Mouse (Mus musculus) thymus, postnatal 36 days (tissue): ENCODE data around the gene Zfp382.
"Not testable (repeated sequence)": the region's sequence is repeated elsewhere in the genome, so short reads cannot be mapped to it uniquely, and the experiment has no call there.

Source experiments
- DNase-seq, 2 experiments: peaks; one replicate each; pipeline ENCODE4 v3.0.0; 2022; ENCODE audit warnings: mixed read lengths in 2 of 2

The Zfp382 gene

DNA sequence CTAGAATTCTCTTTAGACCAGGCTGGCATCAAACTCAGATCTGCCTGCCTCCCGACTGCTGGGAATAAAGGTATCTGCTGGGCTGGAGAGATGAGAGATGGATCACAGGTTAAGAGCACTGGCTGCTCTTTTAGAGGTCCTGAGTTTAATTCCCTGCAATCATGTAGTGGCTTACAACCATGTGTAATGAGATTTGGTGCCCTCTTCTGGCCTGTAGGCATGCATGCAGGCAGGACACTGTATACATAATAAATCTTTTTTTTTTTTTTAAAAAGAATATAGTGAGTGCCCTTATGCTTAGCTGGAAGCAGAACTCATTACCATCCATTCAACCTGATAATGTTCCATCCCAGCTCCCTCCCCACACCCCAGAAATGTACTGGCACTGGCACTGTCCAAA lies 32.3 kb downstream of the Zfp382 start:
- DNase-seq, result no peak

DNA sequence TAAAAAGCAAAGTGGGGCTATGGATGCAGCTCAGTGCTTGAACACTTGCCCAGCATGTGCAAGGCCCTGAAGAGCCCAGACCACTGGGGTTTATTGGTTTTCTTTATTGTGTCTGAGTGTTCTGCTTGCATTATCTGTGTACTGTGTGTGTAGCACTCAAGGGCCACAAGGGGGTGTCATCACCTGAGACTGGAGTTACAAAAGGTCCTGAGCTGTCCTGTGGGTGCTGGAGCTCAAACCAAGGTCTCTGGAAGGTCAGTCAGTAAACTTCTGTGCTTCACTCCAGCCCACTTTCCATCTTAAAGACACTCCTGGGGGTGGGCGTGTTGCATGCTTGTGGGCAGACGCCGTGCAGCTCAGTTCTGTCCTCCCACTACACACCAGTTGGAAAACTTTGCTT lies 33.8 kb downstream of the Zfp382 start:
- DNase-seq, result no peak

DNA sequence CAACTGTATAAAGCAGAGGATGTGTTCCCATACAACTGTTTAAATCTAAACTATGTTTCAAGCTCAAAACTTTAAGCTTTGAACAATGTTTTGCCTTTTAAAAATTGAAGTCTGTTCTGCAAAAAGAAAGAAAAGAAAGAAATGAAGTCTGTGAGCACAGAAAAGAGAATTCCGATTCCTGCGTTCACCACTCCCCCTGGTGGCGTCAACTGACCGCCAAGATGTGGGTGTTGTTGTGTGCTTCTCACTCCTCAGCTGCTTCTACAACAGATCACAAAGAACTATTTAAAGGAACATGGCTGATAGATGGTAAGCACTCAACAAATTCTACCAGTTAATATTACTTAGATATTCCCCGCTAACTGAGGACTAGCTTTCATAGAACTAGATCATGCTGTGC lies 41.4 kb downstream of the Zfp382 start:
- no peak for DNase-seq

DNA sequence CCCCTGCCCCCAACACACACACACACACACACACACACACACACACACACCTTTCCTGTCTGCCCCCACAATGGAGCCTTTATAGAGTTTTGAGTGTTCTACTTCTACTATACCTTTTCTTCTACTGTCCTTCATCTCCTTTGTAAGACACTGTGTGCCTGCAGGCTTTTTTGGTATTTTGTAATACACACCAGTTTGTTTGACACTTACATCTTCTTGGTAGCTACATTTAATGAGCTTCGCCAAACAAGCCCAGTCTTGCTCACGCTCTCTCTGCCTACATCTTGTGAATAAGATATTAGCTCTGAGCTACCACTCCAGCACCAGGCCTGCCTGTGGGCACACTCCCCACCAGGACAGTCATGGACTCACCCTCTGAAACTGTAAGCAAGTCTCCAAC lies 43.0 kb downstream of the Zfp382 start:
- no peak for DNase-seq

DNA sequence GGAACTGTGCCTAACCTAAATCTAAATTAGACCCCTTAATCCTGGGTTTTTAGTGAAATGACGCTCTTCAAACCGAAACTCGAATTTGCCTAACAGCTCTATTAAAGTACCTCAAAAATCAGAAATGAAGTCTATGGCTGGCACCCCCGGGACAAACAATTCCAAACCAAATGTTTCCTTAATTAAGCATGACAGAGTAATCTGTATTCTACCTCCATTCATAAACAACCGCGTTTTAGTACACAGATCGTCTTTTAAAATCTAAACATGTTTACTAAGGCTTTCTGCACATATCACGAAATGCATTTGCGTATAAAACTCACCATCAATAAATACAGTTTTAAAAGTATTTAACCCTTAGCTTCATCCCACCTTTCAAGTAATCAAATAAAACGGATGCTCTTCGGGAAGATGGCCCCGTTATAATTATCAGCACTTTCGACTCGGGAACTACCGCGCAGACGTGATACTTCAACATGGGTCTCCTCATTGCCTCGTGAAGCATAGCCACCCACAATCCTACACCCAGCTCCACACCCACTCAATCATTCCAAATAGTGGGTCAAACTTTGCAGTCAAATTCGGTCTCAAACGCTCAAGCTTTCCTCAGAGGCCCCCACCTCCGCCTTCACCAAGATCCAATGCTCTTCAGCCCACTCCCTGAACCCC lies 47.3 kb downstream of the Zfp382 start:
- no peak for DNase-seq

DNA sequence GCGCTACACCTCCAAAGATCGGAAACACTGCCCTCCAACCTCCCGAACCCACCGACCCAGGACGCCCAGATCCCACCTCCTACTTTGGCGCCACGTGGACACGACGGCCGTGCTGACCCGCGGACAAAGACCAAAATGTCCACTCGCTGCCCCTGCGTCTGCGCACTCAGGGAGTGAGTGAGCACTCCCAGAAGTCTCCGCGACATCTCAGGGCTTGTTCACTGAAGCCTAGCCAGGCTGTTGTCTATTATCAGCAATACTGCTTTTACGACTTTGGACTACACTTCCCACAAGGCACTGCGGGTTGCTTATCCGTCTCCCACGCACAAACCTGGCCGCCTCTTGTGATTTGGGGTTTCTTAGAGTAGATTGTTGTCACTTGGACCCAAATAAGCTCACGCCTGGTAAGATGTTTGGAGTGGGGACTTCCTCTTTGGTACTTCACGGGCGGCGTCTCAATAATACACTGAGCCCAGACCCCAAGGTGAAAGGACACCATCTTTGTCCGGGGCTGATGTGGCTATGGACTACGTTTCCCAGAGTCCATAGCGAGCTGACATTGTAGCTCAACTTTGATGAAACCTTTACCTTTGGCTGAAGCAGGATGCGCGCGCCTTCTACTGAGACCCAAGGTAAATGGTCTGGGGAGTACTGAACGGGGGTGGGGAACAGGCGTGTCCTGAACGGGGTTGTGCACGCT lies 48.0 kb downstream of the Zfp382 start, which contains the start of gene Zfp146:
Gene Zfp146, minus strand, starts transcription at position 168 of the 700 bp plus-strand sequence.
- peak; percentile 85 to 89 for DNase-seq

DNA sequence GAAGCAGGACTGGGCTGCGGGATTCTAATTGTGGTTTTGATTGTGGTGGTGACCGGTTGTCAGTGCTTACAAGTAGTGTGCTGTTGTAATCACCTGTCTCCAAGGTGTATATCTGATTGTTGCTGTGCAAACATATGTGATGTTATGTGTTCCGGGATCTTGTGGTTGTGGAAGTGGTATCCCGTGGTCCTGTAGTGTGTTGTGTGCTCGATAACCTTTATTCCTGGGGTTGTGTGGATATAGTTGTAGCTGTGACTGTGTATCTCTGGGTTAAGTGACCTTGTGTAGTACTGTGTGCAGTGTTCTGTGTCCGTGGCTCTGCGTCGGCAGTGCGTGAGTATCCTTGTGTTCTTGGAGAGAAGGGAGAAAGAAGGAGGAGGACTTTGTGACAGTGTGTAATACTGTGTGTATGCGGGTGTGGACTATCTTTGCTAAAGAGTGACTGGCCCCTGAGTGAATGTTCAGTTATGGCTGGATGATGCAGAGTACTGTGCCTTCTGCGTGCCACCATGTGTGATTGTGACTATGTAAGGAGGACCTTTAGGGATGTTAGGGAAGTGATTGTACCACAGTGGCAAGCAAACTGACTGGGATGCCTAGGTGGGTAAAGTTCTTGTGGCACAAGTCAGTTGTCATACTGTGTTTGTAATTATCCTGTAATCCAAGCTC lies 48.7 kb downstream of the Zfp382 start:
- DNase-seq, result no peak

DNA sequence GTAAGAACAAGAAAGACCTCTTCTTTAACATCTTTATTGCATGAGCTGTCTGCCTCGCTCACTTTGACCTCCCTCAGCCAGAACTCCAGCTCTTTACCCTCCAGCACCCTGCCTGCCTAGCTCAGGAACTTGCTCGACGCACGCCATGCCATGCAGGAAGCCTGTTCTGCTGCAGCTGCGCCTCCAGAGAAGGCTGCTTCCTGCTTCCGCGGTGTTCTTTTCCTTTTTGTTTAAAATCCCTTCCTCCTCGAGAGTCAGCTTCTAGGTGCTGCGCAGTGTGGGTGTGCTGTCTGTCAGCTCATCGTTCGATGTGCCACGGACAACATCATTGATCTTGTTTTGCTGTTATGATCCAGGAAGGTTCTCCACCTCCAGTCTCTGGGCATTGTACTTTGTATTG lies 54.7 kb downstream of the Zfp382 start:
- peak; percentile 31 to 48 for DNase-seq

DNA sequence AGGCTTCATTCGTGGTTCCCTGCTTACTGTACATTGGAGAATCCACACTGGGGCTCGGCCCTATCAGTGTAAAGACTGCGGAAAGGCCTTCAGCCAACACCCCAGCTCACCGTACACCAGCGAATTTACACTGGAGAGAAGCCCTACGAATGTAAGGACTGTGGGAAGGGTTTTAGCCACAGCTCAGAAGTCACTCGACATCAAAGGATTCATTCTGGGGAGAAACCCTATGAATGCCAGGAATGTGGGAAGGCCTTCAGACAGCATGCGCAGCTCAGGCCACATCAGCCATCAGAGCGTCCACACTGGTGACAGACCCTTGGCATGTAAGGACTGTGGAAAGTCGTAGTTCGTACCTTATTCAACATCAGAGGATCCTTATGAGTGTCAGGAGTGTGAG lies 56.5 kb downstream of the Zfp382 start:
- DNase-seq, result no peak

DNA sequence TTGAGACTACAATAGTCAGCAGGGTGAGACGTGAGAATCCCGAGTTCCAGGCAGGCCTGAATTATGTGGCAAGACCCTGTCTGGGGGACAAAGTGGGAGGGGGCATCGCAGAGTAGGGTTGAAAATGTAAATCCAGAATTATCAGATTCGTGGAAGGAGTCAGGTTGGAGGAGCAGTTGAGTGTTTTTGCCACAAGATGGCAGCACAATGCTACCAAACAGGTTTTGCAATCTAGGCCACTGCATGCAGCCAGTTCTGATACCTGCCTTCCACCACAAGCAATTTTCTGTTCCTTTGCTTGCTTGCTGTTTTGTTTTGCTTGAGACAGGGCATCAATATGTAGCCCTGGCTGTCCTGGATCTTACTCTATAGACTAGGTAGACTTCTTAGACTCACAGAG lies 59.6 kb downstream of the Zfp382 start:
- peak; percentile 62 to 66 for DNase-seq

DNA sequence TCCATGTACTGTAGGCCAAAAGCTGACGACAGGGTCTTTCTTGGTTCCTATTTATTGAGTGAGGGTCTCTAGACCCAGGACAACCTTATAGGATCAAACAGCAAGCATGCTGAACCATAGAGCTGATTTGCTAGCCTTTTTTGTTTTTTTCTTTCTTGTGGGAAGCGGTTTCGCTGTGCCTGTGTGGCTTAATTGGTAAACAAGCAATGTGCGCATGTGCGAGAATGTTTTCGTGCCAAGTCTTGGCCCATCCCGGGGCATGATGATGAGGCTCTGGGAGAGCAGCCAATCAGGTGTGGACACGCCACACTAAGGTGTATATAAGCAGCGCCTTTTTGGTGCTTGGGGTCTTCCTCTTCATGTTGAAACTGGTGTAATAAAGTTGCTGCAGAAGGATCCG lies 60.2 kb downstream of the Zfp382 start:
- not testable (repeated sequence) for DNase-seq

DNA sequence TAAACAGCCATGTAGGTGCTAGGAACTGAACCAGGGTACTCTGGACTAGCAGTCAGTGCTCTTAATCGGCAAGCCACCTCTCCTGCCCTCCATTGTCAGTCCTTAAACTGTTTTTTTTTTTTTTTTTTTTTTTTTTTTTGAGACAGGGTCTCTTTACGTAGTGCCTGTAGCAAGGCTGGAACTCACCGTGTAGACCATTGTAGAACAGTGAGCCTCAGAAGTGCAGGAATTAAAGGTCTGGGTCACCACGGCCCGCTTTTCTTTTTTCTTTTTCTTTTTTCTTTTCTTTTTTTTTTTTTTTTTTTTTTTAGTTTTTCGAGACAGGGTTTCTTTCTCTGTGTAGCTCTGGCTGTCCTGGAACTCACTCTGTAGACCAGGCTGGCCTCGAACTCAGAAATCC lies 61.4 kb downstream of the Zfp382 start:
- not testable (repeated sequence) for DNase-seq

DNA sequence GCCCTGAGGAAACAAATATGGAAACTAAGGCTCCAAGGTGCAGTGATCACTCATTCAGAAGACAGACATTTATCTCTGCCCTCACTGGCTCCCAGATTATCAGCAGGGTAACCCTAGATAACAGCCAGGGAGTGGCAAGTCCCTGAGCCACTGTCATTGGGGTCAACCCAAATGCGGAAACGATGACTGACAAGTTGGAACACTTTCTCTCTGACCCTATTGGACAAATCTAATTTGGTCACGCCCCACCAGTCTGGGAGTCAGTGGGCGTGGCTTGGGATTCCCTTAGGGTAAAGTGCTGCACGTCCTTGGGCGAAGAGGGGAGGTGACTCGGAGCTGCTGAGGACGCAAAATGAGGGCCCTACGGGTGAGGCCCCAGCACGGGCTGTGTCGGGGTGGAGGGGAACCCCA lies 62.1 kb downstream of the Zfp382 start, which contains the start of gene Cox7a1:
Gene Cox7a1, plus strand, starts transcription at position 266 of the 411 bp plus-strand sequence.
- peak; percentile 82 to 88 for DNase-seq
